Mouse (Mus musculus): Measurements from ENCODE around the gene Mrm2. TPM values are rescaled to one million over a fixed set of nuclear protein-coding genes. Genes with fewer than 3 reads are reported as not detected.

Mrm2 gene
- 16.7 TPM for polyA plus RNA-seq (2015; fragmentation: Illumina TruSeq; extraction: RNeasy Lipid Tissue Mini Kit (QIAGEN cat#74804); ENCODE audit: low read depth, low replicate concordance)

GRCm38 (mm10) chr5:140331615-140332512 lies at the start of gene Mrm2:
Gene Mrm2 (minus strand): TSS chr5:140331898.

GRCm38 (mm10) chr5:140321042-140321755 lies 10.5 kb downstream of the Mrm2 start, which contains the start of the genes Mad1l1 and Nudt1:
Gene Mad1l1 (minus strand): TSS chr5:140321552.
Gene Nudt1 (plus strand): TSS chr5:140321656.

Other genes with a start within 250 kb of the Mrm2 start
- 11.8 TPM for gene Mad1l1, start 10.3 kb downstream of the Mrm2 start, polyA plus RNA-seq (2015; fragmentation: Illumina TruSeq; extraction: RNeasy Lipid Tissue Mini Kit (QIAGEN cat#74804); ENCODE audit: low read depth, low replicate concordance)
- gene Nudt1, start 10.2 kb downstream of the Mrm2 start, polyA plus RNA-seq (2015; fragmentation: Illumina TruSeq; extraction: RNeasy Lipid Tissue Mini Kit (QIAGEN cat#74804); ENCODE audit: low read depth, low replicate concordance): 11.8 TPM
- gene Snx8, start 57.4 kb upstream of the Mrm2 start, polyA plus RNA-seq (2015; fragmentation: Illumina TruSeq; extraction: RNeasy Lipid Tissue Mini Kit (QIAGEN cat#74804); ENCODE audit: low read depth, low replicate concordance): 14.8 TPM
- gene Eif3b, start 87.4 kb upstream of the Mrm2 start, polyA plus RNA-seq (2015; fragmentation: Illumina TruSeq; extraction: RNeasy Lipid Tissue Mini Kit (QIAGEN cat#74804); ENCODE audit: low read depth, low replicate concordance): 71.6 TPM
- gene Gm4869, start 113.7 kb upstream of the Mrm2 start, polyA plus RNA-seq (2015; fragmentation: Illumina TruSeq; extraction: RNeasy Lipid Tissue Mini Kit (QIAGEN cat#74804); ENCODE audit: low read depth, low replicate concordance): not detected
- 17.4 TPM for gene Chst12, start 173.7 kb upstream of the Mrm2 start, polyA plus RNA-seq (2015; fragmentation: Illumina TruSeq; extraction: RNeasy Lipid Tissue Mini Kit (QIAGEN cat#74804); ENCODE audit: low read depth, low replicate concordance)
- 0.94 TPM for gene Grifin, start 233.2 kb upstream of the Mrm2 start, polyA plus RNA-seq (2015; fragmentation: Illumina TruSeq; extraction: RNeasy Lipid Tissue Mini Kit (QIAGEN cat#74804); ENCODE audit: low read depth, low replicate concordance)

All from brain, adult 10 weeks (tissue).